Mouse (Mus musculus) MN1 (cell line): Measurements from ENCODE around the gene Foxd3.
"Not testable (repeated sequence)": the region's sequence is repeated elsewhere in the genome, so short reads cannot be mapped to it uniquely, and the experiment has no call there.

Source experiments
- DNase-seq: peaks from one replicate; pipeline ENCODE4 v3.0.0-alpha.2; 2016; ENCODE audit warnings: low spot score

Foxd3 gene

GRCm38 (mm10) chr4:99655937-99656604 lies at the start of gene Foxd3:
Gene Foxd3 (plus strand): TSS chr4:99656299.
- DNase-seq, result no peak

GRCm38 (mm10) chr4:99612156-99612555 lies 43.9 kb upstream of the Foxd3 start:
- DNase-seq, result no peak

GRCm38 (mm10) chr4:99612609-99613350 lies 43.3 kb upstream of the Foxd3 start:
- DNase-seq, result no peak

- DNase-seq, result no peak
Observed at GRCm38 (mm10) chr4:99626047-99626844, 29.9 kb upstream of the Foxd3 start.

GRCm38 (mm10) chr4:99627057-99627456 lies 29.0 kb upstream of the Foxd3 start:
- DNase-seq, result no peak

GRCm38 (mm10) chr4:99636038-99636437 lies 20.1 kb upstream of the Foxd3 start:
- DNase-seq, result no peak

- DNase-seq, result no peak
Observed at GRCm38 (mm10) chr4:99636711-99637110, 19.4 kb upstream of the Foxd3 start.

- not testable (repeated sequence) for DNase-seq
Observed at GRCm38 (mm10) chr4:99640619-99641018, 15.5 kb upstream of the Foxd3 start.

- DNase-seq, result no peak
Observed at GRCm38 (mm10) chr4:99641920-99642319, 14.2 kb upstream of the Foxd3 start.

GRCm38 (mm10) chr4:99645560-99645959 lies 10.5 kb upstream of the Foxd3 start:
- DNase-seq, result no peak

GRCm38 (mm10) chr4:99650088-99650944 lies 5.8 kb upstream of the Foxd3 start:
- DNase-seq, result no peak

GRCm38 (mm10) chr4:99650945-99651690 lies 5.0 kb upstream of the Foxd3 start:
- DNase-seq, result no peak

- DNase-seq, result no peak
Observed at GRCm38 (mm10) chr4:99651823-99652450, 4.2 kb upstream of the Foxd3 start.

- no peak for DNase-seq
Observed at GRCm38 (mm10) chr4:99652576-99653210, 3.4 kb upstream of the Foxd3 start.

GRCm38 (mm10) chr4:99653216-99653607 lies 2.9 kb upstream of the Foxd3 start:
- no peak for DNase-seq

- no peak for DNase-seq
Observed at GRCm38 (mm10) chr4:99653608-99654221, 2.4 kb upstream of the Foxd3 start.

- DNase-seq, result no peak
Observed at GRCm38 (mm10) chr4:99654621-99655296, 1.3 kb upstream of the Foxd3 start.

- no peak for DNase-seq
Observed at GRCm38 (mm10) chr4:99656605-99657429, 718 bp downstream of the Foxd3 start.
